Mouse (Mus musculus): ENCODE results near the gene Wwc2. TPM values are rescaled to one million over a fixed set of nuclear protein-coding genes. Genes with fewer than 3 reads are reported as not detected.
A peak's percentile ranks its signal among the peaks of the same experiment; 100 is the strongest.

Gene Wwc2
- total RNA-seq, 1 experiment from 2014 or later: 3.0 TPM

GRCm38 (mm10) chr8:47917060-47918035 lies 73.4 kb downstream of the Wwc2 start:
- peak; percentile 75 for ATAC-seq (replicated peaks; ENCODE audit: insufficient number of reproducible peaks, low FRiP score, low TSS enrichment, poor library complexity, severe bottlenecking)

DNA sequence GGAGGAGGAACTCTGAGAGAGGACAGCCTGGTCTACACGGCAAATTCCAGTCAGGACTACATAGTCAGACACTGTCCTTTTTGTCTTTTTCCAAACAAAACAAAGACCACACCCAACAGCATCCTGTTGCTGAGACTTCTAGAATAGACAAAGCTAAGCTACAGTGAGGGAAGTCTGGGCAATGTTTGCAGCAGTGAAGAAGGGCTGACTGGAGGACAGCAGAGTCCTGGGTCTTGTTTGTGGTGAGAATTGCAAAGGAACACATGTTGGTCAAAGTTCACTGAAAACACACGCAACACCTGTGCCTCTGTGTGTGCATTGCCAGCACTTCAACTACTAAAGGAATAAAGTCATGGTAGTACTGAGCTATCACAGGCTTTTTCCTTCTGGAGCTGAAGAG lies 75.2 kb downstream of the Wwc2 start:
- no peak for ATAC-seq (replicated peaks; ENCODE audit: insufficient number of reproducible peaks, low FRiP score, low TSS enrichment, poor library complexity, severe bottlenecking)

DNA sequence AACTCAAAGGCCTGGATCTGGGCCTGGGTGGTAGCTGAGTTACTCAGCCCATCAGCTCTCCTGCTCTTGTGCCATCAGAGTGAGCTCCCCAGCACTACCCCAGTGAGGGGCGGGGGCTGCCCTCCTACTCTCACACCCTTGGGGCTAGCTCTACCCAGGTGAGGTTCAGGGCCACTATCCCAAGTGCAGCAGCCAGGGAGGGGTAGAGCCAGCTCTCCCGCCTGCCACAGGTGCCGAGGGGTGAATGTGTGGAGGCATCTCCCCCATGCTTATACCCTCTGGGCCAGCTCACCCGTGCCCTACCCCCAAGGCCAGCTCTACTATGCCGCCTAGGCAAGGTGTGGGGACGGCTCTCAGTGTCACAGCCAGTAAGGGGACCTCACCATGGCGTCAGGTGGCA lies 75.8 kb downstream of the Wwc2 start:
- no peak for ATAC-seq (replicated peaks; ENCODE audit: insufficient number of reproducible peaks, low FRiP score, low TSS enrichment, poor library complexity, severe bottlenecking)

DNA sequence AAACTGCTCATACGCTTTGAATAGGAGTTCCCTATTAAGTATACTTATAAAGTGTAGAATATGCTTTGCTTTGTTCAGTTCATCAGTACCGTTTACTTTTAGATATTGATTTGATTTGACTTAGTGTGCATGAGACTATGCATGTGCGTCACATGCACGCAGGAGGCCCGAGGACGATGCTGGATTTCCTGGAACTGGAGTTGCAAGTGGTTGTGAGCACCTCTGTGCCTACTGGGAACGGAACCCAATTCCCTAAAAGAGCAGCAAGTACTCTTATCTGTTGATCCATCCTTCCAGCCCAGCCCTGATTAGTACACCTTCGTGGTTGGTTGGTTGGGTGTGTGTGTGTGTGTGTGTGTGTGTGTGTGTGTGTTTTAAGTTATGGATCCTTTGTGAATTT lies 76.6 kb downstream of the Wwc2 start:
- no peak for ATAC-seq (replicated peaks; ENCODE audit: insufficient number of reproducible peaks, low FRiP score, low TSS enrichment, poor library complexity, severe bottlenecking)

GRCm38 (mm10) chr8:47913621-47914020 lies 77.1 kb downstream of the Wwc2 start:
- ATAC-seq (replicated peaks; ENCODE audit: insufficient number of reproducible peaks, low FRiP score, low TSS enrichment, poor library complexity, severe bottlenecking): no peak

DNA sequence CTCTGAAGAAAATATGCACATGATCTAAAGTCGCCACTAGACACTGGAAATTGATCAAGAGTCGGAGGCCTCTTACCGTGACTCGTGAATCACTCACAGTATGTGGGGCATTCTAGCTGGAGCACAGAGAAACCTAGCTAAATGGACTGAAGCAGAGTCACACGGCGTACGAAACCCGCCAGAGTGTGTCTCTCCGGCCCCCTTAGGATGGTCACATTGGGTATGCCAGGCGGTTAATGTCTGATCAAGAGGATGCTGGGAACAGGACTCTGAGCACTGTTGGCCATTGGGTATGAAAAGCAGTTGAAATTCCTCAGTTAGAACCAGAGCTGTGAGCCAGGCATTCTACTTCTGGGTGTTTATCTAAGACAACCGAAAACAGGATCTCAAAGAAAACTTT lies 81.0 kb downstream of the Wwc2 start:
- no peak for ATAC-seq (replicated peaks; ENCODE audit: insufficient number of reproducible peaks, low FRiP score, low TSS enrichment, poor library complexity, severe bottlenecking)

DNA sequence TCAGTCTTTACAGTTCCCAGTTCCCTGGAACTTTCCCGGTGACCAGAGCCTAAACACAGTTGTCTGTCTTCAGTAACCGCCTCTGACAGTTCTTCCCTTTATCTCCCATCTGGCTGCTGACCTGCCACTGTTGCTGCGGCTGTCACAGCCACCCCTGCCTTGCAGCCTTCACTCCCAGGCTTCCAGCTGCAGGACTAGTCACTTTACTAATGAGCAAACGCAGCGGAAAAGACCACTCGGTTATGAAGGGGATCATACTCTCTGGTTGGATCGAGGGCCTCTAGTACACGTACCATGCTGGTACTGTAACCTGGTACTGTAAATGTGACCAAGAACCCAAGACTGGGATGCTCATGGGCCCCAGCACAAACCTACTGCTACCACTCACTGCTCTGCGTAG lies 83.7 kb downstream of the Wwc2 start:
- no peak for ATAC-seq (replicated peaks; ENCODE audit: insufficient number of reproducible peaks, low FRiP score, low TSS enrichment, poor library complexity, severe bottlenecking)

GRCm38 (mm10) chr8:47906142-47906541 lies 84.6 kb downstream of the Wwc2 start:
- ATAC-seq (replicated peaks; ENCODE audit: insufficient number of reproducible peaks, low FRiP score, low TSS enrichment, poor library complexity, severe bottlenecking): no peak

DNA sequence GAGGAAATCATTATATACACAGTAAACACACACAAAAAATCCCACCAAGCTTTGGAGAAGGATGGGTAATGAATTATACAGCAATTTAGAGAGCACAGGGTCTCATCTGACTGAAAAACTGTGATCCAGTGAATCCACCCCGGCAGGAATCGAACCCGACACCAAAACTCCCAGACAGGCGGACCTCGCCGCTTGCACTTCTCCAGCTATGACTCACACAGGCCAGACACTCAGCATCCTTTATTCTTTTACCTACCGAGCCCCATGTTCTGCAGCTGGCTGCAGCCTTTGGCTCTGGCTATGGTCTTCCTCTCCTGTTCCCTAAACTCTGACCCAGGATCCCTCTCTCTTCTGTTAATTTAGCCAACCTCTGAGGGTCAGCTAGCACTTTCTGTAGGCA lies 85.5 kb downstream of the Wwc2 start:
- no peak for ATAC-seq (replicated peaks; ENCODE audit: insufficient number of reproducible peaks, low FRiP score, low TSS enrichment, poor library complexity, severe bottlenecking)

- no peak for ATAC-seq (replicated peaks; ENCODE audit: insufficient number of reproducible peaks, low FRiP score, low TSS enrichment, poor library complexity, severe bottlenecking)
Observed at GRCm38 (mm10) chr8:47904004-47904403, 86.7 kb downstream of the Wwc2 start.

DNA sequence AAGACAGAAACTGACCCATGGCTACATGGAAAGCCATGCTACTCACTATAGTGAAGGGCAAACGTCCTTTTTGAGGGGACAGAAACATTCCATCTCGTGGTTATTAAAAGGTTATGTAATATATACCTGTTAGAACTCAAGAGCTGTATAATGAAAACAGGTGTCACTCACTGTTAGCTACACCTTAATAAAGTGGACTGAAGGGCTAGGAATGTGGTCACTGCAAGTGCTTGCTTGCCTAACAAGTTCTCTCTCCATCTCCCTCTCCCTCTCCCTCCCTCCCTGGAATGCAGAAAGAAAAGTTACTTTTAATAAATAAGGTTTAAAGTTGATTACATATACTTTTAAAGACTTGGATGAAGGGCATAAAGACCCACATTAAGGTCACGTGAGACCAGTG lies 88.0 kb downstream of the Wwc2 start:
- ATAC-seq (replicated peaks; ENCODE audit: insufficient number of reproducible peaks, low FRiP score, low TSS enrichment, poor library complexity, severe bottlenecking): no peak

DNA sequence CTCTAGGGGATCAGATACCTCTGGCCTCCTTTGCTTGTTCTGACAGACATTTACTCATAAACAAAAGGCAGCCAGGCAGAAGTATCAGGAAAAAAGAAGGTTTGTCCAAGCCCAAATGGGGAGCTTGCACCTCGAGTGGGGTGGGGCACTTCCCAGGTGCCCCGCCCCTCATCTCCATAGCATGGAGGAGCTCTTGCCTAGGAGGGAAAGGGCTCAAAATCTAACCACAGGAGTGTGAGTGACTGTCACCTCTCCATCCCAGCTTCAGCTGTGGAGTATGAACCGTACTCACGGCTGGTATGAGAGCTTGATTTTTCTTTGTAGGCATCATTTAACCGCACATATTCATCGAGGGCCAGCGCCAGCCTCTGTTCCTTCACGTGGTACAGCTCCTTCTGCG lies 90.4 kb downstream of the Wwc2 start:
- no peak for ATAC-seq (replicated peaks; ENCODE audit: insufficient number of reproducible peaks, low FRiP score, low TSS enrichment, poor library complexity, severe bottlenecking)

DNA sequence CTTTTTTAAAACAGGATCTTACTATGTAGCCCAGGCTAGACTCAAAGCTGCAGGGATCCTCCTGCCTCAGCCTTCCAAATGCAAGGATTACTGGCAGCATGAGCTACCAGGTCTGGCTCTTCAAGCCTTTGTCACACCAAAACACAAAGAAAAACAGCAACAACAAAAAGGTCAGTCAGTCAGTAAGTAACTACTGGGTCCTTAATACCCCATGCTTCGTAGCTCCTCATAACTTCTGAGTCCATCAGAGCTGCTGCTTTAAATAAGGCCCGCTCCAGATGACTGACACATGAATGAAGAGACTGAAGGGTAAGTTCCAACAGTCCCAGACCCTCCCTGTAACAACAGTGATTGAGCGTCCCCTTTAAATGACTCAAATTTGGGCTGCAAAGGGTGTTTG lies 90.8 kb downstream of the Wwc2 start:
- ATAC-seq (replicated peaks; ENCODE audit: insufficient number of reproducible peaks, low FRiP score, low TSS enrichment, poor library complexity, severe bottlenecking): no peak

GRCm38 (mm10) chr8:47892419-47892818 lies 98.3 kb downstream of the Wwc2 start:
- no peak for ATAC-seq (replicated peaks; ENCODE audit: insufficient number of reproducible peaks, low FRiP score, low TSS enrichment, poor library complexity, severe bottlenecking)

DNA sequence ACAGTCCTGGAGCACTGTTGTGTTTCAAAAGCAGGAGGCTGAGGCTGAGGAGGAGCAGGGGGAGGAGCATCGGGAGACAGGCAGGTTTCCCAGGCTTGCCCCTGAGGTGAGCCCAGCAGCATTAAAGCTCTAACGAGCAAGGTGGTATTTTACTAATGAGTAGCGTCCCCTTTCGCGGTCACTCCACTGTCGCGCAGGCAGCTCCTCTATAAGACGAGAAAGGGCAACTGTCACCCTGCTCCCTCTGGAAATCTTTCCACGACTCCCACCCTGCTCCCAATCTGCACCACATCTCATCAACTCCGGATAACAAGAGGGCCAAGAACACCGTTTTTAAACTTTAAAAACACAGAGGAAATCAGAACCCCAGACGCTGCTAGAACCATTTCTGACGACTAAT lies 99.1 kb downstream of the Wwc2 start:
- ATAC-seq (replicated peaks; ENCODE audit: insufficient number of reproducible peaks, low FRiP score, low TSS enrichment, poor library complexity, severe bottlenecking): no peak

DNA sequence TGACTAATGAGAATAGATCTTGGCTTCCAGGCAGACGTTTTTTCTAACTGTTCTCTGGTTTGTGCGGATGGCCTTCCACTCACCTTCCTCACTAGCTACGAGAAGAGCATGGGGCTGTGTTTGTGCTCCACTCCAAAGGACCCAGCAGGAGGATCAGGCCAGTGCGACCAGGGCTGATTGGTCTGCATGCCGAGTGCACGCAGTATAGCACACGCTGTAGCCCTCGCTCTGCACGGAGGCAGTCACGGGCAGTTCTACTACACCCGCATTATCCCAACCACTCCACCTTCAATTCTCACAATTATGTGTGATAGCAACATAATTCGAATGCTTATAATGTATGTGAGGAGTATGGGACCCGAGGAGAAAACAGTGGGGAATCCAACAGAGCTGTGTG lies 99.9 kb downstream of the Wwc2 start:
- no peak for ATAC-seq (replicated peaks; ENCODE audit: insufficient number of reproducible peaks, low FRiP score, low TSS enrichment, poor library complexity, severe bottlenecking)

- ATAC-seq (replicated peaks; ENCODE audit: insufficient number of reproducible peaks, low FRiP score, low TSS enrichment, poor library complexity, severe bottlenecking): no peak
Observed at GRCm38 (mm10) chr8:47889936-47890813, 100.5 kb downstream of the Wwc2 start.

GRCm38 (mm10) chr8:47888841-47889570 lies 101.7 kb downstream of the Wwc2 start:
- ATAC-seq (replicated peaks; ENCODE audit: insufficient number of reproducible peaks, low FRiP score, low TSS enrichment, poor library complexity, severe bottlenecking): no peak

- ATAC-seq (replicated peaks; ENCODE audit: insufficient number of reproducible peaks, low FRiP score, low TSS enrichment, poor library complexity, severe bottlenecking): no peak
Observed at GRCm38 (mm10) chr8:47884306-47884705, 106.4 kb downstream of the Wwc2 start.
